Mouse (Mus musculus) CH12.LX (cell line): ENCODE measurements at regions not wholly inside any gene's neighbourhood (a gene's known extent, or its start where the extent isn't known, plus 50 kb on each side); places are given as distances from the start of the nearest gene placed in this dataset.

Experiments used
- DNase-seq: peaks from one replicate; pipeline ENCODE4 v3.0.0-alpha.2; 2013; ENCODE audit errors: extremely low read depth
- H3K27ac ChIP-seq: 2 replicates; pipeline ENCODE4 v1.5.1; 2012; ENCODE audit warnings: low read depth, mild to moderate bottlenecking, control low read depth, moderate library complexity; ENCODE audit not compliant: insufficient read depth
- H3K27me3 ChIP-seq: replicated peaks from 2 replicates; pipeline ENCODE3; 2012; ENCODE audit warnings: inconsistent platforms
- H3K36me3 ChIP-seq, 2 experiments: replicated peaks in 1 of 2; 2 replicates each; pipeline versions ENCODE3 to v1.6.1; 2012; ENCODE audit warnings: inconsistent platforms in 1 of 2, low read length in 1 of 2, mild to moderate bottlenecking in 1 of 2, mixed read lengths in 1 of 2, moderate library complexity in 1 of 2; ENCODE audit not compliant: control insufficient read depth in 1 of 2, insufficient read depth in 1 of 2
- H3K4me1 ChIP-seq, 2 experiments: 2 replicates each; pipeline ENCODE4 v1.6.1; 2012; ENCODE audit warnings: inconsistent platforms in 1 of 2, moderate library complexity in 1 of 2; ENCODE audit not compliant: insufficient read depth in 2 of 2, control insufficient read depth in 1 of 2
- H3K4me2 ChIP-seq: 2 replicates; pipeline ENCODE4 v1.6.1; 2012; ENCODE audit warnings: low read depth, mild to moderate bottlenecking, control low read depth; ENCODE audit not compliant: poor library complexity, insufficient read depth, severe bottlenecking
- H3K4me3 ChIP-seq, 3 experiments: fragments of 150-350 bp in 1 of 3; sonication (generic) in 1 of 3; replicated peaks in 1 of 3; 2 replicates each; pipeline versions ENCODE3 to v1.5.1; 2011 to 2012; ENCODE audit warnings: low read depth in 2 of 3, low read length in 2 of 3, mild to moderate bottlenecking in 2 of 3, moderate library complexity in 2 of 3, control low read depth in 1 of 3, improper control_type of control experiment in 1 of 3, inconsistent platforms in 1 of 3, mixed read lengths in 1 of 3; ENCODE audit not compliant: poor library complexity in 1 of 3
- H3K79me2 ChIP-seq: replicated peaks from 2 replicates; pipeline ENCODE4 v1.6.1; 2012; ENCODE audit warnings: mild to moderate bottlenecking, moderate library complexity; ENCODE audit not compliant: control insufficient read depth, poor library complexity, insufficient read depth, severe bottlenecking; ENCODE audit errors: extremely low read depth
- H3K9ac ChIP-seq: 2 replicates; pipeline ENCODE4 v1.6.1; 2012; ENCODE audit warnings: low read depth, mild to moderate bottlenecking, control low read depth, moderate library complexity; ENCODE audit not compliant: insufficient read depth
- H3K9me3 ChIP-seq: replicated peaks from 2 replicates; pipeline ENCODE3; 2012; ENCODE audit warnings: low read length, inconsistent platforms, mixed read lengths
- CHD1 ChIP-seq: IDR thresholded peaks from 2 replicates; pipeline ENCODE4 v1.6.1; 2012; ENCODE audit warnings: low read depth, low read length, improper control_type of control experiment, inconsistent platforms
- E2F4 ChIP-seq: IDR thresholded peaks from 2 replicates; pipeline ENCODE4 v1.6.1; 2011; ENCODE audit warnings: low read depth, low read length, improper control_type of control experiment; ENCODE audit not compliant: insufficient replicate concordance
- ELF1 ChIP-seq: IDR thresholded peaks from 2 replicates; pipeline ENCODE4 v1.6.1; 2014; ENCODE audit warnings: low read depth, mild to moderate bottlenecking, inconsistent platforms, low read length, improper control_type of control experiment
- GABPA ChIP-seq: IDR thresholded peaks from 2 replicates; pipeline ENCODE4 v1.6.1; 2012; ENCODE audit warnings: low read depth, low read length, improper control_type of control experiment, inconsistent platforms; ENCODE audit not compliant: insufficient replicate concordance
- HCFC1 ChIP-seq: IDR thresholded peaks from 2 replicates; pipeline ENCODE4 v1.6.1; 2012; ENCODE audit warnings: low read depth, mild to moderate bottlenecking, inconsistent platforms, low read length, improper control_type of control experiment
- JUN ChIP-seq: IDR thresholded peaks from 2 replicates; pipeline ENCODE4 v1.6.1; 2011; ENCODE audit warnings: low read depth, mild to moderate bottlenecking, low read length, improper control_type of control experiment, moderate library complexity; ENCODE audit not compliant: insufficient read depth
- KAT2A ChIP-seq: IDR thresholded peaks from 2 replicates; pipeline ENCODE4 v1.6.1; 2012; ENCODE audit warnings: low read length, improper control_type of control experiment, inconsistent platforms; ENCODE audit not compliant: insufficient replicate concordance
- MAZ ChIP-seq: IDR thresholded peaks from 2 replicates; pipeline ENCODE4 v1.6.1; 2012; ENCODE audit warnings: low read depth, mild to moderate bottlenecking, inconsistent platforms, low read length, improper control_type of control experiment, moderate library complexity
- MEF2A ChIP-seq: IDR thresholded peaks from 2 replicates; pipeline ENCODE4 v1.6.1; 2014; ENCODE audit warnings: low read depth, mild to moderate bottlenecking, inconsistent platforms, low read length, improper control_type of control experiment, borderline replicate concordance
- MXI1 ChIP-seq: IDR thresholded peaks from 2 replicates; pipeline ENCODE4 v1.6.1; 2011; ENCODE audit warnings: mild to moderate bottlenecking, low read depth, low read length, improper control_type of control experiment
- NRF1 ChIP-seq: IDR thresholded peaks from 2 replicates; pipeline ENCODE4 v1.6.1; 2014; ENCODE audit warnings: low read depth, mild to moderate bottlenecking, inconsistent platforms, low read length, improper control_type of control experiment, moderate library complexity
- RAD21 ChIP-seq: IDR thresholded peaks from 2 replicates; pipeline ENCODE4 v1.6.1; 2011; ENCODE audit warnings: low read depth, mild to moderate bottlenecking, low read length, improper control_type of control experiment, moderate library complexity
- SMC3 ChIP-seq: IDR thresholded peaks from 2 replicates; pipeline ENCODE4 v1.6.1; 2011; ENCODE audit warnings: low read depth, low read length, improper control_type of control experiment
- TCF12 ChIP-seq: IDR thresholded peaks from 2 replicates; pipeline ENCODE4 v1.6.1; 2014; ENCODE audit warnings: low read depth, mild to moderate bottlenecking, inconsistent platforms, low read length, improper control_type of control experiment
- UBTF ChIP-seq: IDR thresholded peaks from 2 replicates; pipeline ENCODE4 v1.6.1; 2012; ENCODE audit warnings: low read depth, mild to moderate bottlenecking, inconsistent platforms, low read length, improper control_type of control experiment, moderate library complexity
- ZKSCAN1 ChIP-seq: IDR thresholded peaks from 2 replicates; pipeline ENCODE4 v1.6.1; 2012; ENCODE audit warnings: low read depth, inconsistent platforms, low read length, improper control_type of control experiment, borderline replicate concordance
- ZNF384 ChIP-seq: IDR thresholded peaks from 2 replicates; pipeline ENCODE4 v1.6.1; 2012; ENCODE audit warnings: low read depth, low read length, improper control_type of control experiment, inconsistent platforms
- dilution Hi-C: fragments of 300-500 bp; cut with MboI; formaldehyde crosslinking; loops from 2 replicates; pipeline ENCODE4 v1.14.3; 2020; ENCODE audit warnings: low sequenced_read_pairs; ENCODE audit not compliant: extremely low pct_unique_long_range_greater_than_20kb, extremely low pct_ligation_motif_present
- in situ Hi-C: fragments of 300-500 bp; cut with MboI; formaldehyde crosslinking; loops from 3 replicates; pipeline ENCODE4 v1.14.3; 2019; ENCODE audit warnings: low sequenced_read_pairs, low pct_ligation_motif_present, low pct_unique_long_range_greater_than_20kb, mixed read lengths

DNA sequence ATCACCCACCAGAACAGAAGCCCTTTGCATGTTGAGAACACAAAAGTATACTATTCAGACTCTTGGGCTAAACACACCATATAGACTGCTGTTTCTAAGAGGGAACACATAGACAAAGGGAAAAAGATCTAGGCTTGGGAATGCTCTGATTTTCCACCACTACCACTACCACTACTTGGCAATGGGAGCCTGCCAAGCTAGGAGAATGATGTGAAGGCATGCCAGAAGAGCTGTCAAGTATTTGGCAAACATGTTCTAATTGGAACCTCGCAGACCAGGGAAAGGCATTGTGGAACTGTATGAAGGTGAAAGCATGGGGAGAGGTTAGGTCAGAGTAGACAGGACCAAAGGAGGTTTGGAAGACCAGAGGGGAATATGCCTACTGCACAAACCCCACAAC is 701.2 kb downstream of the Nedd1 start (continued):
- TF ChIP-seq UBTF (no peak), HCFC1 (no peak), ZNF384 (no peak), KAT2A (no peak)

DNA sequence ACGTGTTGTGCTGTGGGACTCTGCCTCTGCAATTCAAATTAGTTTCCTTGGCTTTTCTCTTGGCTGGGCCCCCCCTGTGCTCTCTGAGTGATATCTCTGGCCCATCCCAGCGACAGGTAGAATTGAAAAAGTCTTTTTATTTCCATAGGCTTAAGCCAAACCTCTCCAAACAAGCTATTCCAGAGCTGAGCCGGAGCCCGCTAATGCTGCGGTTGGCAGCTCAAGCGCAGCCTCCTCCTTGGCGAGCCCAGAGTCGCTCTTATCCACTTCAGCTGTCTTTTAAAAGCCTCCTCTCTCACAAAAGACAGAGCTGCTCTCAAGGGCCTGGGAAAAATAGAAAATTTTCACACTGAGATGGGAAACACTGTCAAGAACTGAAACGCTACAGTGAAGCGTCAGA is 712.7 kb downstream of the Nedd1 start:
- Histone ChIP-seq H3K27me3 (no peaks in the 10 kb centered on the region), H3K27ac (no peak overlapping the region), H3K36me3 (no peaks in the 10 kb centered on the region), H3K79me2 (no peaks in the 10 kb centered on the region), H3K4me1 (no peaks in the 10 kb centered on the region), H3K9ac (no peak overlapping the region), H3K9me3 (peaks cover 38% of the 10 kb centered on the region), H3K4me2 (no peak overlapping the region), H3K4me3 (no peak overlapping the region)
- in situ Hi-C loops = no loop called here
- dilution Hi-C loops = no loop called here
- DNase-seq = no peak
- TF ChIP-seq SMC3 (no peak), MAZ (no peak), MEF2A (no peak), NRF1 (no peak), MXI1 (no peak), JUN (no peak), CHD1 (no peak), TCF12 (no peak), ELF1 (no peak), HCFC1 (no peak), UBTF (no peak), GABPA (no peak), RAD21 (no peak), E2F4 (no peak), ZKSCAN1 (no peak)

DNA sequence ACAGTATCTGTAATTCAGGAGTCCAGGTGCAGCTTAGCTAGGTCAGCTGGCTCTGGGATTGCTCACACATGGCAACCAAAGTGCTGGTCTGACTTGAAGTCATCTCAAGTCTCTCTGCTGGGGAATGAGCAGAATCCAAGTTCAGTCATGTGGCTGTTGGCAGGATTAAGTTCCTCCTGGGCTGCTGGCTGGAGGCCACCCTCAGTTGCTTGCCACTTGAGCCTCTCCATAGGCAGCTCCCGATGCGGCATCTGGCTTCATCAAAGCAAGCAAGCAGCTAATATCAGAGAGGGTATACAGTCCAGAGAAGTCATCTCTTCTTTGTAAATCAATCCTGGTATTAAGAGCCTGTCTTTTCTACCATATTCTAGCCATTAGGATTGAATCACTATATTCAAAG is 714.3 kb downstream of the Nedd1 start:
- Histone ChIP-seq H3K4me2 (no peak overlapping the region), H3K9me3 (peaks cover 36% of the 10 kb centered on the region), H3K27me3 (no peaks in the 10 kb centered on the region), H3K27ac (no peak overlapping the region), H3K36me3 (no peaks in the 10 kb centered on the region), H3K79me2 (no peaks in the 10 kb centered on the region), H3K4me1 (no peaks in the 10 kb centered on the region), H3K4me3 (no peak overlapping the region), H3K9ac (no peak overlapping the region)
- dilution Hi-C loops = no loop called here
- TF ChIP-seq RAD21 = no peak
- no peak for DNase-seq
- in situ Hi-C loops = no loop called here
